Mouse (Mus musculus): Measurements from ENCODE around the gene Arfip1.
"Not testable (repeated sequence)": the region's sequence is repeated elsewhere in the genome, so short reads cannot be mapped to it uniquely, and the experiment has no call there.

Arfip1 gene

DNA sequence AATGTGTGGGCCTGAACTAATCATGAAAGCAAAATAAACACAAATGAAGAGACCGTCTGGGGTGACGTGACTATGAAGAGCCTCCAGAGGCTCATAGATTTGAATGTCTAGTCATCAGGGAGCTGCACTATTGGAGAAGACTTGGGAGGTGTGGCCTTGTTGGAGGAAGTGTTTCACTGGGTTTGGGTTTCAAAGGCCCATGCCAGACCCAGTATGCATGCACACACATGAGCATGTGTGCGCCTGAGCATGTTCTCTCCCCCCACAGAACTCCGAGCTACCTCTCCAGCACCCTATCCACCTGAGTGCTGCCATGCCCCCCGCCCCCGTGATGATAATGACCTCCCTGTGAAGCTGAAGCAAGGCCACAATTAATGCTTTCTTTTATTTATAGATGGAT, 12.8 kb downstream of the Arfip1 start:
- DNase-seq = no peak

- no peak for DNase-seq
Observed at GRCm38 (mm10) chr3:84568540-84568939, 13.9 kb downstream of the Arfip1 start.

- DNase-seq = no peak
Observed at GRCm38 (mm10) chr3:84563415-84563814, 19.0 kb downstream of the Arfip1 start.

- DNase-seq = not testable (repeated sequence)
Observed at GRCm38 (mm10) chr3:84562911-84563310, 19.5 kb downstream of the Arfip1 start.

DNA sequence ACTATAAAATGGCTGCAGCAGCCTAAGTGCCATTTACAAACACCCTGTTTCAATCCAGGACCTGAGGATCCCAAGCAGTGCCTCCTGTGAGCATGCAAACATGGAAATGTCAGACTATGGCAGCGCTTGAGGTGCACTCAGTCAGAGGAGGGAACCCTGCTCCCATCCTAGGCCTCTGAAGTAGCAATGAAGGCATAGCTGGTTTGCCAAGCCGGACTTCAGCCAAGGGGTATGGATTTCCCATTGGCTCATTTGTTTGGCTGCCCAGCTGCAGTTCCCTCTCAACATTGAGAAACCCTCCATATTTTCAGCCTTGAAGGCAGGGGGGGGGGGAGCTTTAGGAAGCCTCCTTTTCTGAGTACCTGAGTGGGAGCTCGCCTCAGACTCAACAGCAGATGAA, 24.1 kb downstream of the Arfip1 start:
- DNase-seq = no peak

GRCm38 (mm10) chr3:84555780-84556179, 26.6 kb downstream of the Arfip1 start:
- no peak for DNase-seq

DNA sequence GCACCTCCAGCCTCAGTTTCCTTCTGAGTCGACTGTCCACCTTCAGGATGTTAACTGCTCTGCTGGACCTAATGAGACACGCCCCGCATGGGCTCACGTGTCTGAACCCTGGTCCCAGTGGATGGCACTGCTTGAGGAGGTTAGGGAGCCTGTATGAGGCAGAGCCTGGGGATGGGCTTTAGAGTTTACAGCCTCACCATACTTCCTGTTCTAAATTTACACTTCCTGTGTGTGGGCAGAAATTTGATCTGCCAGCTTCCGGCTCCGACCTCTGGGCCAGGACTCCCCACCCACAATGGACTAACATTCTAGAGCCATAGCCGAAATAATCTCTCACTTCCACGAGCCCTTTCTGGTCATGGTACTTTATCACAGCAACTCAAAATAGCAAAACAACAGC, 35.2 kb downstream of the Arfip1 start:
- DNase-seq = no peak

- DNase-seq = peak; percentile 75
Observed at GRCm38 (mm10) chr3:84542450-84542849, 40.0 kb downstream of the Arfip1 start.

GRCm38 (mm10) chr3:84541881-84542280, 40.5 kb downstream of the Arfip1 start:
- DNase-seq = no peak

GRCm38 (mm10) chr3:84540640-84541039, 41.8 kb downstream of the Arfip1 start:
- DNase-seq = no peak

GRCm38 (mm10) chr3:84536987-84537386, 45.4 kb downstream of the Arfip1 start:
- DNase-seq = no peak

DNA sequence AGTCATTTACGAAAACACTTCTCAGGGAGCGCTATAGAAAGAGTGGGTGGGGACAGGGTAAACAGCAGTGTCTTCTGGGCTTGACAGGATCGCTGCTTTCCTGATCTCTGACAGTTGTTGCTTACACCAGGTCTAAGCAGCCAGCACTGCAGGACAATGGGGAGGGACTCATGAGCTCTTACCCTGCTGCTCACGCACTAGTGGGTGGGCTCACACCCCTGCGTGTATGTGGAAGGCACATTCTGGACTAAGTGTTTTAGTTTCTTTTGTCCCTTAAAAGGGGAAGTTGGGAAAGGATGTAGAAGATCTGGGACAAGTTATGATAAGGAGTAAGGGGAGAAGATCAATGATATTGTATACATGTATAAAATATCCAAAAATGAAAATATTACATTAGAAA, 49.2 kb downstream of the Arfip1 start:
- DNase-seq = no peak

- no peak for DNase-seq
Observed at GRCm38 (mm10) chr3:84529021-84529420, 53.4 kb downstream of the Arfip1 start.

GRCm38 (mm10) chr3:84524952-84525351, 57.5 kb downstream of the Arfip1 start:
- DNase-seq = no peak

DNA sequence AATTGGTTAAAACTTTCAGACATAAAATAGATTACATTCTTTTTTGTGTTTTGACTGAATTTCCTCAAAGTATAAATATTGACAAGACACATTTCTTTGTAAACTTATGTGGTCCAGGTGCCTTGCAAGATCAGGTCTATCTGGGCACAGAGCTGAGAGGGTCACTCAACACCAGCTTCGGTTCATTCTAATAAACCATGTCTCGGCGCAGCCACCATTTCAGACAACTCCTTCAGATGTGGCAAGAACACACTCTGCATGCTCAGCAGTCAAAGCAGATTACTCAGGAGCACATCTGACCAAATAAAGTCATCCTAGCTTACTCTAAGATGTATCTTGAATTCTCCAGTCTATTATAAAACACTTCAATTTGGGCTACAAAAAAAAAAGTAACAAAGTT, 66.3 kb downstream of the Arfip1 start:
- DNase-seq = no peak

GRCm38 (mm10) chr3:84512774-84513515, 69.5 kb downstream of the Arfip1 start:
- no peak for DNase-seq

- DNase-seq = no peak
Observed at GRCm38 (mm10) chr3:84505193-84505592, 77.2 kb downstream of the Arfip1 start.

DNA sequence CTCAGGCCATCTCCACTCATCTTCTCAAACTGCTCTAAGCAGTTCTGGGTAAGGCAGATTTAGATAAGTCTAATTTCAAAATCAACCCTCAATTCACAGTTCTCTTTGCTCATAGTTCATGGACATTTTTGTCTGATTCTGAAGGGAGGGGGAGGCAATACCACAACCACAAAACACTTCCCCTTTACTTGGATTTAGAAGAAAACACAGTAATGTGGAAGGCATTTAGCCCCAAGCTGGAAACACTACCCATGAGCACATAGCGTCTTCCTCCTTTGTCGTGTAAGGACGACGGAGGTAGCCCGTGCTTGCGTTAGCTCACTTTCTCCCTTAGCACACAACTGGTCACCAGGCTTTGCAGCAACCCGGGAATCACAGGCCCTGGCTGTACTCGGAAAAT, 78.1 kb downstream of the Arfip1 start:
- DNase-seq = no peak

- no peak for DNase-seq
Observed at GRCm38 (mm10) chr3:84502101-84502500, 80.3 kb downstream of the Arfip1 start.

- no peak for DNase-seq
Observed at GRCm38 (mm10) chr3:84500491-84500890, 81.9 kb downstream of the Arfip1 start.

DNA sequence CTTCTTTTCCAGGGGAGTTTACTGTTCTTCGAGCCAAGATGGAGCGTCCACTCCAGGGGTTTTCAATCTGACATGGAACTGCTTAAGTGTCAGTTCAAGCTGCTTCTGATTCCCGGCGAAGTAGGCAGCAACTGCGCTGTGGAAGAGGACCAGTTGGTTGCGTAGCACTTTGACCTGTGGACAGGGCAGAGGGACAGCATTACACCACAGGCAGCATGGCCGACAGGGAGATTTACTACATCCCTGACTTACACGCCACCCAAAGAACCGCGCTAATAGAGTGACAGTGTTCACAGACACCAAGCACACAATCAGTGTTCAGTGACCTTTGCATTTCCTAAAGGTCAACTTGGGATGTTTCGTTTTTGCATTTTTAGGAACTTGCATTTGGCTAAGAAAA, 84.7 kb downstream of the Arfip1 start:
- DNase-seq = no peak

- no peak for DNase-seq
Observed at GRCm38 (mm10) chr3:84492657-84493056, 89.8 kb downstream of the Arfip1 start.

GRCm38 (mm10) chr3:84492148-84492547, 90.3 kb downstream of the Arfip1 start:
- DNase-seq = no peak

GRCm38 (mm10) chr3:84488716-84489115, 93.7 kb downstream of the Arfip1 start:
- no peak for DNase-seq

DNA sequence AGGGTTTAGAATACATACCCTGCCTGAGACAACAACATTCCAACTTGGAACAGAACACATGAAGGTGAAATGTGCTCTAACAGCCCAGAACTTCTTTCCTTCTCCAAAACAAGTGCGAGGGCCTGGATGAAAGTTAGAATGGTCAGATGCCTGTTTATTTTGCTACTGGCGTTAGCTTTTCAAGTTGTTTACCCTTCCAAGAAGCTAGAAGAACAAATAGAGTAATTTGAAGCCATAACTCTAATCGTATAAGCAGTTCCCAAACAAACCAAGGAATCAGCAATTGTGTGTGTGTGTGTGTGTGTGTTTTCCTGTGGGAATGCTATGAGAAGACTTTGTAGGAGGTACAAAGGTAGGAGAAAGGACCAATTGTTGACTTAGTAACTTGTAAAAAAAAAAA, 97.5 kb downstream of the Arfip1 start:
- DNase-seq = no peak
